In genomic region chr9:63462296-63462695, GRCm38 (mm10) we compare ENCODE assay signal across 8 mouse cellular contexts.
DNase-seq lines count a peak whose midpoint lies in the region; ATAC-seq lines count a peak whose summit lies in the region.

No protein-coding gene starts in this region.

- H3K27me3 ChIP-seq in hindbrain, embryonic 14.5 days (ENCODE audit: control insufficient read depth, insufficient read depth, low read length), result no peaks in the 10 kb centered on the region
- no peaks in the 10 kb centered on the region for H3K27me3 ChIP-seq in hindbrain, embryonic 12.5 days

- intact Hi-C loops in gastrocnemius, postnatal 36 days (cut with DNase I), result loop anchor here (1.0 kb wide), 1 partner anchor 326 kb away; no protein-coding TSS in a partner anchor

- H3K9me3 ChIP-seq in hindbrain, embryonic 14.5 days (ENCODE audit: control insufficient read depth, low read length), result no peaks in the 10 kb centered on the region
- H3K9me3 ChIP-seq in hindbrain, embryonic 12.5 days (replicated peaks), result no peaks in the 10 kb centered on the region

- H3K4me3 ChIP-seq in hindbrain, embryonic 14.5 days (replicated peaks; ENCODE audit: low read length), result no peak overlapping the region
- H3K4me3 ChIP-seq in hindbrain, embryonic 12.5 days, result no peak overlapping the region

- no peaks in the 10 kb centered on the region for H3K36me3 ChIP-seq in hindbrain, embryonic 14.5 days (replicated peaks; ENCODE audit: control insufficient read depth, insufficient read depth)
- H3K36me3 ChIP-seq in hindbrain, embryonic 12.5 days, result no peaks in the 10 kb centered on the region

- H3K9ac ChIP-seq in hindbrain, embryonic 14.5 days, result no peak overlapping the region
- H3K9ac ChIP-seq in hindbrain, embryonic 12.5 days, result no peak overlapping the region

- no peak for ATAC-seq in hindbrain, embryonic 14.5 days (ENCODE audit: low FRiP score)
- ATAC-seq in hindbrain, embryonic 12.5 days (ENCODE audit: low FRiP score), result no peak

- H3K4me2 ChIP-seq in hindbrain, embryonic 14.5 days (replicated peaks), result no peak overlapping the region
- H3K4me2 ChIP-seq in hindbrain, embryonic 12.5 days (replicated peaks), result no peak overlapping the region

- DNase-seq in hindbrain, embryonic 14.5 days (ENCODE audit: low spot score), result peak; percentile 94
- peak; percentile 73 for DNase-seq in R1 (ENCODE audit: low read depth, low spot score)
- DNase-seq in cerebellum, postnatal 25 days, result peak; percentile 71 to 91
- peak; percentile 18 to 60 for DNase-seq in gastrocnemius, postnatal 36 days
- peak; percentile 65 for DNase-seq in left cerebral cortex, adult 11 months (ENCODE audit: low spot score)
- DNase-seq in naive thymus-derived CD4-positive, alpha-beta T cell, adult 2 months (ENCODE audit: low read depth), result peak; percentile 85
- peak; percentile 90 for DNase-seq in testis, postnatal 10 days (ENCODE audit: low spot score)

- no peaks in the 10 kb centered on the region for H3K4me1 ChIP-seq in hindbrain, embryonic 14.5 days (replicated peaks; ENCODE audit: control insufficient read depth, insufficient read depth, low read length)
- H3K4me1 ChIP-seq in hindbrain, embryonic 12.5 days, result no peaks in the 10 kb centered on the region

- WGBS in hindbrain, embryonic 14.5 days, result 62% methylated on average over 2 of the region's 2 CpGs
- WGBS in hindbrain, embryonic 12.5 days, result 49% methylated on average over 2 of the region's 2 CpGs

- H3K27ac ChIP-seq in hindbrain, embryonic 14.5 days, result no peak overlapping the region
- no peak overlapping the region for H3K27ac ChIP-seq in hindbrain, embryonic 12.5 days

Comparison
In these comparisons a context has a peak if more than half of its experiments do, and no peak if none do; other contexts are left out.
1. DNase-seq: peak in every context shown above with its lines; median percentile 94 in hindbrain, embryonic 14.5 days; 90 in testis, postnatal 10 days; 85 in naive thymus-derived CD4-positive, alpha-beta T cell, adult 2 months; 81 in cerebellum, postnatal 25 days; 73 in R1; 65 in left cerebral cortex, adult 11 months; 39 in gastrocnemius, postnatal 36 days.